Mouse (Mus musculus): ENCODE data around the gene Iqub.

Iqub gene

DNA sequence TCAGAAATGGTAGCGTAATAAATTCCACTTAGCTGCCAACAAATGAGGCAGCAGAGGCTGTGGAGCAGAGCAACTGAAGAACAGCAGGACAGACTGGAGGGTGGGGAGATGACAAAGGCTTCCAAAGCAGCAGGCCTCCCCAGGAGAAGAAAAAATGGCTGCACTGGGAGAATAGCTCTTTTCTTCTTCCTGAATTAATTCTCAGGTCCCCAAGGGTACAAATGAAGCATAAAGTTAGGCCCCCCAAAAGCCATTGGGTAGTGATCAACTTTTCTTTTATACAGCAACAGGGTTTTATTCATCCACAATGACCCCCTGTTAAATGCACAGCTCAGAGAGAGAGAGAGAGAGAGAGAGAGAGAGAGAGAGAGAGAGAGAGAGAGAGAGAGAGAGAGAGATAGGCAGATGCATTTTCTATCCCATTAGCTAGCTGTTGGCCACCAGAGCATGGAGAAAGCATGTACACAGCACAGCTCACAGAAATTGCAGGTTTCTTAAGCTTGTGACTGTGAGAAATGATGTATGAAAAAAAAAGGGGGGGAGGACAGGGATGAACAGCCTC is 44.2 kb downstream of the Iqub start:
- no peak for DNase-seq (ENCODE audit: low spot score in 2 of 2)

DNA sequence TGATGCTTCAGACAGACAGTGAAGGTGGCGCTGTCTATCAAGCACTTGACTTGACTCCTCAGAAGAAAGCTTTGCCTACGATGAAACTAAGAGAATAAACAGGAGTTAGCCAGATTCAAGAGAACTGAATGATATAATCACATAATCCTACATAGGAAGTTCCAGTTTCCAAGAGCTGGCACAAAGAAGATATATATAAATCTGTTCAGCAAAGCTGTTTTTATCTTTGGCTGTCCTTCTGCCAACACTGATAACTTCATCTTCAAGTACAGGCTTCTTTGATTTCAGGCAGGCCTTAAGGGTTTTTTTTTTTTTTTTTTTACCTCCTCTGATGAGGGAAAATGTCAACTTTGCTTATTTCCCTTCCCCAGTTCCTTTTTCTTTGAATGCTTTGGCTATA is 44.7 kb downstream of the Iqub start:
- no peak for DNase-seq (ENCODE audit: low spot score in 2 of 2)

DNA sequence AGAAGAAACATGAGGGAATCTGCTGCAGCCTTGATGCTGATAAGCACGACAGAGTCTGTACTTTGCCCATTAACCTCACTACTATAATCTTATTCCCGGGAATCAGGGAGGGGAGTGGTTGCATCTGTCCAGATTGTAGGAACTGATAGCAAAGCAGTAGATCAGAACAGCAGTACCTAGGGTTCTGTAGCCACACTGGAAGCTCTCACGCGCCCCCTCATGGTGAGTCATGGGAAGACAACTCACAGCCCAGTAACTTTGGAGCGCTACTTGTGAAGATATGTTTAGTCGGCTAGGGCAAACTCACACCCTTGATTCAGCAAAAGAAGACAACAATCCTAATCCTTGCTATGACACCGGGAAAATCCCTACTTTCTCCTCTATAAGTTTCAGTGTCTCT is 58.8 kb downstream of the Iqub start:
- DNase-seq (ENCODE audit: low spot score in 2 of 2), result peak; percentile 9 to 45

DNA sequence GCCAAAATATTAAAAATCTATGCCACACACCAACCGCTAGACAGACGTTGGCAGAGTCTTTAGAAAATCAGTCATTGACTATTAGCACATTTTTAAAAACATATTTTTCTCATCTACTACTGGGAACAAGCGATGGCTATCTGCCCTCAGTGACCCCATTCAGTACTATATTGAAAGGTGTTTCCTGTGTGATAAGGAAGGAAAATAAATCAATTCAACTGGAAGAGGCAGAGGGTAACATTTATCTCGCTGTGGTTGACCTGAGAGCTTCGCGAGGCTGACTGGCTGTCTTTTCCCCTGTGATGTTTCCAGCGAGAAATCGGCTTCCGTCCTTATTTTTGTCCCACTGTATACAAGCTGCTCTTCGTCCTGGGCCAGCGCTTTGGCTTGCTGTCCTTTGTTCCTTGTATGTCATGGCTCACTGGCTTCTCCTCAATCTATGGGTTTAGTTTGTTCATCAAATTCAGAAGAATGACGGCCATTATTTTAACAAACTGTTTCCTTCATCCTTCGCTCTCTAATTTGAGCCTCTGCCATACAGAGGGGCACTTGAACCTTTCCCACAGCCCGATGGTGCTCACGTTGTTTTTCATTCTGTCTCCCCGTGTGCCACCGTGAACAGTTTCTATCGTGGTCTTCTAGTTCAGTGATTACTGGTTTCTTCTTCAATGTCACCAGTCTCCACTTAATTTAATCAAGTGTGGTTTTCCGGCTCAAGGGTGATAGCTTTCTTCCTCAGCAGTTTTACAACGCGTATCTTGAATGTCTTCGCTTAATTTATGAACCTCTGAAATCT is 63.6 kb downstream of the Iqub start:
- DNase-seq (ENCODE audit: low spot score in 2 of 2), result no peak

DNA sequence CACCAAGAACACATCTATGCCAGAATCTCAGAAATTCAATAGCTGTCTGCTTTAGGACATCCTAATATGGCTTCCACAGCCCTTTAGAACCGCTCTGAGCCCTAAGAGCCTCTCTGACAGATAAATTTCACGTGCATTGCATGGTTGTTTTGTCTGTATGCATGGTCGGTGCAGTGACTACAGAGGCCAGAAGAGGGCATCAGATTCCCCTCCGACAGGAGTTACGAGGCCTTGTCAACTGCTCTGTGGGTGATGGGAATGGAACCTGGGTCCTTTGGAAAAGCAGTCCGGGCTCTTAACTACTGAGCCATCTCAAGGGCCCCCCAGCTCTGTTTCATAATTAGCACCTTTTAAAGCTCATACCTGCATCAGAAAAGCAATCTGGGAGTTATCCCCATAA is 64.6 kb downstream of the Iqub start:
- DNase-seq (ENCODE audit: low spot score in 2 of 2), result no peak

DNA sequence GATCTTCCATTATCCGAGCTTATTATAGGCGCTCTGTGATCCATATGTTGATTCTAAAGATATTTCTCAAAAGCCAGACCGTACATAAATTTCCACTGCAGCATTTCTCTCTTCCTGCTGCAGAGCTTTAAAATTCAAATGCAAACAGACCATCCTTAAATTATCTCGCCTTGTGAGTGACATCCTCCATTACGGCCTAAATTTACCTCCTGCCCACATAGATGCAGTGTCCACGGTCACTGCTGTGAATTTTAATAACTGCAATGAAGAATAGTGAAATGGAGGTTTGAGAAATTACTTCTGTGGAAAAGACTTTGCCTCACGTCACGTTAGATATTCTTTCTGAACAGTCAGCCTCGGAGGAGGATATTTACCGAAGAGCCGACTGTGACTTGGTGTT is 98.8 kb downstream of the Iqub start:
- no peak for DNase-seq (ENCODE audit: low spot score in 2 of 2)

DNA sequence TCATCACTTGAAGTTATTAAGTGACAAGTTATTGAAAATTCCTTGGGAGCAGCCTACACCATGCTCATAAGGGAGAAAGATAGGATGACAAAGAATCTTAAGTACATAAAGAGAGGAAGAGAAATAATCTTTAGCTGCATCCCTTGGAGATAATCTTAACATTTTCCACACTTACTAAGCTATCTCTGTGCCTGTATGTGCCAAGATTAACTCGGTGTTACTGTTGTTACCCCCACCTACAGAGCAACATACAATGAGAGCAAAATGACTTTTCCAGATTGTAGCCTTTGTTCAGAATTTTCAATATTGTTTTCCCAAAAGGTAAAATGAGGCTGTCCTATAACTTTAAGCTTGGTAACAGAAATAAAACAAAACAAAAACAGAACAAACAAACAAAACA is 99.4 kb downstream of the Iqub start:
- no peak for DNase-seq (ENCODE audit: low spot score in 2 of 2)

DNA sequence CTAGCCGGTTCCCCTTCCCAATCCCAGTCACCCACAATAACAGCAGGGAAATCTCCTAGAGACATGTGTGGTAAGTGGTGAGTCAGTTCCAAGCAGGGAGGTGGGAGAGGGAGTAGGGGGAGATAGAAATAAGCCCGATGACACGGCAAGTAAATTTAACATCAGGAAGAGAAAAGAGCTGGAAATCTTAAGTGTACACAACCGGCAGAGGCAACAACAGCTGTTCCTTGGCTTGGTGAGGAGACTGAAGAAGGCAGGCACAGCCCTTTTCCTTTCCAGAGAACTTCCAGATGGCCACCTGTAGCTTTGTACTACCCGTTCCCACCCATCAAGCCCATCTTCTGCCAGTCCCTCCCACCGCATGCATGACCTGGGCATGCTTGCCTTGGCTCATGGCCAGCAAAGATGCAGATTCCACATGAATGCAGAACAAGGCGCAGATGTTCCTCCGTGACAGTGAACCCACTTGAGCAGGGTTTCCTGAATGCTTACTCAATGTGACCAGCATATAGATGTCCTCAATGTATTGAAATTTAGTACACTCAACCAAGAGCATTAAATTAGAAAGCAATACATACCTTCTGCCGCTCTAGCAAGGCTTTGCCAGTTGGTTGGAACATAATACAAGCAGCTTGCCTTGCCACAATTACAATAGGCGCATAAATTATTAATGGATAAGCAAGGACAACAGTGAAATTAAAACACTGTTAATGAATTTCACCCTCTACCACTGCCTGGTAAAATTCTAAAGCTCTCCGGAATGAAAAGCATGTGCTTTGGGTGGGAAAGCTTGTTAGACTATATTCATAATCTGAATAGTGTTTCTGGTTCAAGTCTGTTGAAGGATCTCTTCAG is 106.1 kb downstream of the Iqub start:
- DNase-seq (ENCODE audit: low spot score in 2 of 2), result no peak

DNA sequence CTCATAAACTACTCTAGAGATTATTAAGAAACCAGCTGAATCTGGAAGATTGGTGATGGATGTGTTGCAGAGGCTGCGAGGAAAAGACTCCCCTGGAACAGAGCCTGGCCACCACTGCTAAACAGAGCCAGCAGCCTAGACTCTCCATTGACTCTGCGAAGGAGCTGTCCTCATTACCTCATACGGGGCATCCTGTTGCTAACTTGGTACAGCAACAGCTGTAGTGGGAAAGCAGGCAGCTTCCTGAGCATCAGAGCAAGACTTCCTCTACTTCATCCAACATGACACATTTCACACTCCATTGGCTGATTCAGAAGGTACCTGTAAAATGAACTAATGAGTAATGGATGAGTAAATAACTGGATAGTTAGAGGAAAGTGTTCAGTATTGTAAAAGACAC is 107.1 kb downstream of the Iqub start:
- no peak for DNase-seq (ENCODE audit: low spot score in 2 of 2)

DNA sequence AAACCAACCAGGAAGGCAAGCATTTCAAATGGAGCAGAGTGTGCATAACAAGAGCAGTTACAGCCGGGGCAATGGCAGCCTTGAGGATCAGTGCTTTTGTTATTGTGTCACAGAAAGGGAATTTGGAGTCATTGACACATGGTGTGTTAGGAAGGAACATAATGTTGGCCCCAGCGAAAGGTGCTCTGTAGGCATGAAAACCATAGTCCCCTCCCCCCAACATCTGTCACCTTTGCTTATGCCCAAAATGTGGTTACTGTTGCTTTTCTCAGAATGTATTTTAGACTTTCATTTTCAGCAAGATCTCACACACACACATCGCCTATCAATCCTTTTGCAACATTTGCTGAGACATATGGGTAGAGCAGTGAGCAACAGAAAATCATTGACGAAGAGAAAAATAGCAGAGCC is 117.6 kb downstream of the Iqub start:
- no peak for DNase-seq (ENCODE audit: low spot score in 2 of 2)
